Mouse (Mus musculus) MN1 (cell line): Measurements from ENCODE around the gene Camta2.

Source experiments
- DNase-seq: peaks from one replicate; pipeline ENCODE4 v3.0.0-alpha.2; 2016; ENCODE audit warnings: low spot score

The Camta2 gene

DNA sequence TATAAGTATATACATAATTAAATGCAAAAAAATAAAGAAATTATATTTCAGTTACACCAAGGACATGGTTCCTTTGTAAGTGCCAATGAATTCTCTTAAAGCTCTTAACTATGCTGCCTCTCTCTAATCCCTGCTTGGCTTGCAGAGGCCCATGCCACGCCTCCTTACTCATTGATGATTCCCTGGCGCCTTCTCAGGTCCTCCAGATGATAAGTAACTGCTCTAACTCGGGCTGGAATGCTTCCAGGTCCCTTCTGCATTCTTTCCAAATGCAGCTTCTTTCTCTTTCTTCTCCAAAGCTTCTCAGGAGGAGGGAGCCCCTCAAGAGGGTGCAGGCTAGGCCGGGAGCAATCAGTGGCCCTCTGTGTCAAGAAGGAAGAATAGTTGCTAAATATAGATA, 1.7 kb upstream of the Camta2 start:
- DNase-seq = no peak

DNA sequence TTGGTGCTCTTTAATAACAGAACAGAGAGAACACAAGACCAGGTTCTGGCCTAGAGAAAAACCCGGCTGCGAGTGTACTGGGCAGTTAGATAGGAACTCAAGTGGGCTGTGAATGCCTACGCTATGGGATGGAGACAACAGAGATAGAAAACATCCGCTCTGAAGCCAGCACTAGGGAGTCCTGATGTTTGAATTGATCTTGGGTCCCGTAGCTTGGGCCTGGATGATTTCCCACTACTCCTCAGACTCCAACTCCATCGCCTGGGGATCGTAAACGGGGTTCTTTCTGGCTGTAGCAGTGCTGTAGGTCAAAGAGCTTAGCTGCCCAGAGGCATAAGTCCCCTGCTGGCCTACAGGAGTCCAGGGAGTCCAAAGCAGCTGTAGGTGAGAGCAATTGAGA, 467 bp upstream of the Camta2 start:
- DNase-seq = peak; percentile 28

DNA sequence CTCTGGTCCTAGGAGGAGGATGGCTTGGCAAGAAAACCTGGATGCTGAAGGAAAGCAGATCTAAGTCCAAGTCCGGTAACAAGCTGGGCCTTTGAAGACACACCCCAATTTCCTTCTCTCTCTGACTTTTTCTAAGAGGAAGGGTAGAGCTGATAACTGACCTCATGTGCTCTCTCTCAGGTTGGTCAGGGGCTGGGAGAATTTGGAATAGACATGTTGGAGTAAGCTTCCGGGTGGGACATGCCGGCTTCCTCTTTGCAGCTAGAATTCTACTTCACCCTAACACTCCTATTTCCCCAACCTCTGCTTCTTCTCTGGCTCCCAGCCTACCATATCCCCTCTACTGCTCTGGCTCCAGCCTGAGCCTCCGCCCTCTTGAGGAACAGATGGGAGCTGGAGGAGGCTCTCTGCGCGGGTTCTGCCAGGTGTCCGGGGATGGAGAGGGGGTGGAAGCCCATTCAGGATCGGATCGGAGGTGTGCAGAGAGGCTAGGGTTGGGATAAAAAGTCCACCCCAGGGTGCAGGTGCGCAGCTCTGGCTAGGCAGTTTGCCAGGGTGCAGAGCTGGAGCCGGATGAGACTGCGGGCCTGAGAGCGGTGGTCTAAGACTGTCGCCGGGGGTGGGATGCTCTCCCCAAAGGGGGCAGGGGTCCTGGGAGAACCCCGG, 871 bp downstream of the Camta2 start:
- DNase-seq = peak; percentile 42

DNA sequence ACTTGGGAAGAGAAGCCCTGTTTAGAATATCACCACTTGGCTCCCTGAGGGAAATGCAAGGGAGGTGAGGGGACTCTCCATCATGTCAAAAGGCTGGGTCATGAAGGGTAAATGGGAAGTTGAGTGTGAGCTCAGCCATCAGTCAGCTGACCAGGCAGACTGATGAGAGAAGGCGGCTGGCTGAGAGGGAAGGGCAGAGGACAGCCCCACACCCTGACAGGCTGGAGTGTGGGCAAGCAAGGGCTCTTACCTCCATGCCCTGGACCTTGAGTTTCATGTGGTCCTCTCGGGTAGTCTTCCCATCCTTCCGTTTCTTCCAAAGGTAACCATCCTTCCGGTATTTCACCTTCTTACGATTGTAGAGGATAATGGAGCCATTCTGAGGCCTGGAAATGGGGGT, 4.3 kb downstream of the Camta2 start:
- DNase-seq = no peak

DNA sequence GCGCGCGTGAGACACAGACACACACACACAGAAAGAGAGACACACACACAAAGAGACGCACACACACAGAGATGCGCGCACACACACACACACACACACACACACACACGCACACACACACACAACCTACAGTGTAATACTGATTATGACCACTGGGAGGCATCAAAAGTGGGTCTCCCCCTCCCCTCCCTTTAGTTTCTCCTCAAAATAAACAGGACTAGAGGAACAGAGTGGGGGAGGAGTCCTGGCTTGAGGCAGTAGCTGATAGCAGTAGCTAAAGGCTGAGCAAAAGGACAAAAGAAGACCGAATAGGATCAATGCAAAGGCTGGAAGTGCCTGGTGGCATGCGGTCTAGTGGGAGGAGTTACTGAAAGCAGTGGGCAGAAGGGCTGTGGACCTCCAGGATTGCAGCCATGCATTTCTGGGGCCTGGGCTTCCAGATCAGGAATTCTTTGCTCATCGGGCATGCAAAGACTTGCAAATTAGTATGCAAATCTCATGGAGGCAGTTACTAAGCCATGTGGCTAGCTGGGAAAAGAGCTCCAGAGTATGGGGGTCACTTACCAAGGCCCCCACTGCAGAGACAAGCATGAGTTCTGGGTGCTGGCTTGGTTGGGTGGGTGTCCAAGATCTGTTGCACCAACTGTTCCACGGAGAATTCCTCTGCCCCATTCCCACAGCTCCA, 5.9 kb downstream of the Camta2 start:
- peak; percentile 54 for DNase-seq

DNA sequence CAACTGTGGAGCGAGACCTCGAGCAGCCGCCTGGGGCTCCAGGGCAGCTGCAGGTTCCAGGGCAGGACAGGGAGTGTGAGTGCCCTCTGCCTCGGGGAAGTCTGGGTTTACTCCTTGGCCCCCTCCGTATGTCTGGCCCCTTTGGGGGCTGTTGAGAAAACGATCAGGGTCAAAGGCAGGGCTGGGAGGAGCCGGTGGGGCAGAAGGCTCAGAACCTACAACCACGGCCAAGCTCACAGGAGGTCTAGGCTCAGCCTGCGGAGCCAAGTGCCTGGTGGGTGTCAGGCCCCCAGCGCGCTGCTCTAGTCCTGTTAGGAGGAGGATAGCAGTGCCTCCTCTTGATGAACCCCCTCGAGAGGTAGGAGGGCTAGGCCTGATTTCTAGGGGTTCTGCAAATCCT, 6.7 kb downstream of the Camta2 start:
- DNase-seq = no peak

DNA sequence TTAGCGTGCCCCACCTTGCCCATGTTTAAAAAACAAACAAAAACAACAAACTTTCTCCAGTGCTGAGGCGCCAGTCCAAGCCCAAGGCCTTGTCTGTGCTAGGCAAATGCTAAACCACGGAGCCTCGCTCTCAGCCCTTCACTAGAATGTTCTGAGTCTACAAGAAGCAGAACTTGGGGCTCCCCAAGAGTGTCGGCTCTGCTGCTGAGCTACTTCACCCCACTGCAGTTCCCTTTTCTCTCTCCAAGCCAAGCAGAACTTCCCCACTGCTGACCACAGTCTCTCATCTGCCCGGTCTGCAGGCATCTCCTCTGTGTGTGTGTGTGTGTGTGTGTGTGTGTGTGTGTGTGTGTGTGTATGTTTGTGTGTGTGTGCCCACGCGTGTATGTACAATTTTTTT, 8.0 kb downstream of the Camta2 start:
- DNase-seq = no peak

DNA sequence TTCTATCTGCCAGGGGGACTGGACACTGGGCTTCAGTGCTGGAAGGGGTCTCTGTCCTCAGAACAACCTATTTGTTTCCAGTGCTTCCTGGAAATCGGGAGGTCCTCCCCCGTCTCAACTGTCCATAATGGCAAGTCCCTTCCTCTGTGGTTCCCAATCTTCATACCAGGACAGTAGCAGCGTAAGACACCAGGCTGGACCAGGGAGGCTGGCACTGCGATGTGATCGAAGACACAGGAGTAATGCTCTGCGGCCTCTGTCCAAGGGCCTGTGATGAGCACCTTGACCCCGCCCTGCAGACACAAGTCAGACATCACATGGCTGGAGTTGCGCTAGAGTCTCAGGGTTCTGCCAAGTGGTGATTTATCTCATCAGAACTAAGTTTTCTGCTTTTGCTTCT, 8.5 kb downstream of the Camta2 start:
- DNase-seq = no peak

DNA sequence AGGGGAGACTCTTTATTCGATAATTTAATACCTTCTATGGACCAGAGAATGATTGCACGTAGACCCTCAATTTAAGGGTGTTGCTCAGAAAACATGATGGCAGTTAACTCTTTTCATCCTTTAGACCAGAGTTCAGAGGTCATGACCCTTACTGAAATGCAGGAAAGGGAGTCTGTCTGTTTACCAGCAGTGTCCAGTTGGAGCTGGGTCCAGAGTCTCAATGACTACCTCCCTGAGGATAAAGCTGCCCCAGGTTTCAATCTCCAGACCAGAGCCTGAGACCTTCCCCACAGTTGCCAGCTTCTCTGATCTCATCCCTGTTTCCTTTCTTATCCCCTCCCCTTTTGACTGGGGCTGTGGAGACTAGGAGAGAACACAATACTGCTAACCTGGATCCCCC, 9.3 kb downstream of the Camta2 start:
- no peak for DNase-seq

DNA sequence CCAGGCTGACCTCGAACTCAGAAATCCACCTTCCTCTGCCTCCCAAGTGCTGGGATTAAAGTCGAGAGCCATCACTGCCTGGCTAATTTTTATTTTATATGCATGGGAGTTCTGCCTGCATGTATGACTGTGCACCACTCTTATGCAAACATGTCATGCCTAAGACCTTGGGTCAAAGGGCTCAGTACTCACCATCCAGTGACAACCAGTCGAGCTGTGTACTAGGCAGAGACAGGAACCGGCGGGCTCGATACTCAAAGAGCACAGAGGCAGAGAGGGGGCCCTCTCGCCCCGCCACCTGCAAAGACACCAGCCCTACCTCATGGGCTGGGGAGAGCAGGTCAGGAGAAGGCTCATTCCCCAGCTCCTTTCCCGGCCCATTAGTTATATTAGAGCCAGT, 9.8 kb downstream of the Camta2 start:
- DNase-seq = no peak

DNA sequence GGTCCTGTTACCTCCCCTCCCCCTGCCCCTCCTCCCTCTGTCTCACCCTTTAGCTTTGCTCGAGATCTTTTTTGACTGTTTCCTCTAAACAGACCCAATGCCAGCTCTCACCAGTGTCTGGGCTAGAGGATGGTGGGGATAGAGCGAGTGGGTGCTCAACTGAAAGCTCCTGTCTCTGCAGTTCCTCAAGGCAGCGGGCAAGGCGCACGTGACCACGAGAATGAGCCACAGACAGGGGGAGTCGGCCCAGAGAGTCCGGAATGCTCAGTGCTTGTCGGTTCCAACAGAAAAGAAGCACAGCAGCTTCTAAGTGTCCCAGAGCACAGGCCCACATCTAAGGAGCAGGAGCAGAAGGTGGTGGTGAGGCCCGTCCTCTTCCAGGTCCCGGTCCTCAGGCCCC, 13.4 kb downstream of the Camta2 start:
- no peak for DNase-seq

DNA sequence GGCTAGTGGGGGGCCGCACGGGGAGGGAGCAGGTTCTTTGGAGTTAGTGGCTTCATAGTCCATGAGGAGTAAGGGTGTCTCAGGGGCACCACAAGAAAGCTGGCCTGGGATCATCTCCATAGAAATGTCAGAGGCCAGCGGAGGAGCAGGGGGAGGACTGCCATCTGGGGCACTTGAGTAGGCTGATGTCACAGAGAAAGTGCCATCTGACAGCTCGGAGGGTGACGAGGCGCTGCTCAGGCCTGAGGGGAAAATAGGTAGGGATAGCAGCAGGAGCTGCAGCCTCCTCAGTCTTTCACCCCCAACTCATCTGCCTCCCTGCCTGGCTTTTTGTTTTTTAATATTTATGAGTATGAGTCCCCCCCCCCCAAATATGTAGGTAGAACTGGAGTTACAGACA, 13.9 kb downstream of the Camta2 start:
- no peak for DNase-seq

DNA sequence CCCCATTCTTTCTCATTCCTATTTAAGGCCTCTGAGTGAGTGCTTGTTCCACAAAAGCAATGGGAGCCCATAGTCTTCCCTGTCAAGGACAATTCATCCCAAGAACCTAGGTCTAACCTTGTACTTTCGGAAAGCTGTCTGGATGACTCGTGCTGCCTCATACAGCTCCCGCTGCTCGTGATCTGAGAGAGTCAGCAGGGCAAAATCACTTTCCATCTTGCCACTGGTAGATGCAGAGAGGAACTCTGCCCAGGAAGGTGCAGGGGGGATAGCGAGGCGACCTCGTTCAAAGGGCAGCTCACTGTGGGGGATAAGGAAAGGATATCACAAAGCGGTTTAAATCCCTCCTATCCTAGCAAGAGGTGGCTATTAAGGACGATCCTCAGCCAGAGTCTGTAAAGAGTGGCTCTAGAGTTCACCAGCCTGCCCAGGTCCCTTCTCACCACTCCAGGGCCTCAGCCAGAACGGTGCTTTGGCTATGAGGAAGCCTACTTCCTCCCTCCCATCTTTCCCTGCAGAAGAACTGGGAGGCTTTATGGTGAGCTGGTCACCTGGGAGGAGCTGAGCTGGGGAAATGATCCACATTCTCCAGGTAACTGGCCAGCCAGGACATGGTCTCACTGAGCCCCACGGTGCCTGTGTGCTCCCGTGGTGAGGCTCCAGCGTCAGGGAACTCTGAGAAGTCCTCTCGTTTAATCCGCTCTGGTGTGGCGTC, 16.4 kb downstream of the Camta2 start:
- no peak for DNase-seq

DNA sequence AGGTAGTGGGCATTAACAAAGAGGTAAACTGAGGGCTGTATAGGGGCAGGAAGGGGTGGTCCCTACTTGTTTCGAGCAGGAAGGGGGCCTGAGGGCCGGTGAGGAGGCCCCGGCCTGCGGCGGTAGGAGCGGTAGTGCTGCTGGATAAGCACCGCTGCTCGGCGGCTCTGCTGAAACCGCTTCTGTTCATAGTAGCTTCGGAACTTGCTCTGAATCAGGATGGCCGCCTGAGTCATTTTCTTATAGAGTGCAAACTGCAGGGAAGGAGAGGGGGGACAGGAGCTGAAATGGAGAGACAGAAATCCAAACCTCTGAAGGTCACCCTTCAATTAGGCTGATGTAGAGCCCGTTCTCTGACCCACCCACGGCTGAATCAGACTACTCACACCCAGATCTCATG, 17.4 kb downstream of the Camta2 start:
- no peak for DNase-seq

DNA sequence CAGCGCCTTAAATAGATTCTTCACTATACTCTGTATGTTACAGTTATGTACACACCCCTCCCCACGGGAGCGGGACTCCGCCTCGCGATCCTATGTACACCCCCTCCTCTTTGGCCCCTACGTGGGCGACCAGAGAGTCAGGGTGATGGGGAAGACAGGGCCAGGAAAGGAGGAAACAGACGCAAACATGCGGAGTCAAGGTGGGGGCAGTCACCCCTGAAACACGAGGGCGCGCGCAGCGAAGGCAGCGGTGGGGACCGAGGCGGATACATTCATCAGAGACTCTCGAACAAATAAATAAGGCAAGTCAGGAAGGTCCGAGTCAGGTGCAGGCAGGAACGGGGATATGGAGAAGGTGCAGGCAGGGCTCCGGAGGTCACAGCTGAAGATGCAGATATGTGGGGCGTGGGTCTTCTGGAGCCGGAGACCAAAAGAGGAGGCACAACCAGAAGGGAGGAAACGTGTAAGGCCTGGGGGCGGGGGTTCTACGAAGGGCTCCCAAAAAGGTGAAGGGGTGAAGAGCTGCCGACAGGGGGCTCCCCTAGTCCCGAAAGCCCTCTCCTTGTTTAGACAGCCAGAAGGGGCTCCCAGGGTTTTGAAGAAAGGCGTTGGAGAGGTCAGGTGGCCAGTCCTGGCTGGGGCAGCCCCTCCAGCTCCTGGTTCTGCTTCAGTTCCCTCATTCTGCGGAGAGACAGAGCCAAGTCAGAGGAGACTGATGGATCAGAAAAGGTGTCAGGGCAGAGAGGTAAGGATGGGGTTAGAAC, 18.1 kb downstream of the Camta2 start:
- DNase-seq = peak; percentile 81

DNA sequence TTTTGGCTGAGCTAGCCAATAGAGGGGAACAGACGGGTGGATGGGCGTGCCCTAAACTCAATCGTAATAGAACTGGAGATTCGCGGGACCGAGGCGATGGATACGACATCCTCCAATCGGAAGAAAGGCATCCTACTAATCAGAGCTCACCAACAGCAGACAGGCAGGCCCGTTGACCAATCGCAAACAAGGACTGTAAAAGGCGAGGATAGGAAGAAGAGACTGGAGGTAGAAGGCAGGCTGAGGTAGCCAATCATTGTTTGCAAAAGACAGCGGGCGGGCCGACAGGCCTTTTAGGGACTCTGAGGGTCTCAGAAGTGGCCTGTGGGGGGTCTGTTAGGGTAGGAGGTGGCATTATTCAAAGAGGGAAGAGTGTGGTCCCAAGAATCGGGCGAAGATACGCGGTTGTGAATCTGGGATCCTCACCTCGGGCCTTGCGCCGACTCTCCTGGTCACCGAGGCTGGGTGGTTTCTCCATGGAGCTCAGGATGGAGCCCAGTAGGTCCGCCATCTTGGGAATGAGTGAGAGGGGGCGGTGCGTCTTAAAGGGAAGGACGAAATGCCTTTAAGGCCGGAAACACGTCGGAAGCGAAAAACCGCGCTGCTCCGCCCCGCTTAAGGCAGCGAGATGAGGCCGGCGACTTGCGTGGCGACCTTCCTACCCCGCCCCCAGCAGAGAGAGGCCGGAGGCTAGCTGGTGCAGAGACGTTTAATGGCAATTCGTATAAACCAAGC, 19.0 kb downstream of the Camta2 start, which contains the start of gene Spag7:
TSS of gene Spag7 (minus strand) at position 646 of the 735 bp plus-strand sequence.
- peak; percentile 98 for DNase-seq

DNA sequence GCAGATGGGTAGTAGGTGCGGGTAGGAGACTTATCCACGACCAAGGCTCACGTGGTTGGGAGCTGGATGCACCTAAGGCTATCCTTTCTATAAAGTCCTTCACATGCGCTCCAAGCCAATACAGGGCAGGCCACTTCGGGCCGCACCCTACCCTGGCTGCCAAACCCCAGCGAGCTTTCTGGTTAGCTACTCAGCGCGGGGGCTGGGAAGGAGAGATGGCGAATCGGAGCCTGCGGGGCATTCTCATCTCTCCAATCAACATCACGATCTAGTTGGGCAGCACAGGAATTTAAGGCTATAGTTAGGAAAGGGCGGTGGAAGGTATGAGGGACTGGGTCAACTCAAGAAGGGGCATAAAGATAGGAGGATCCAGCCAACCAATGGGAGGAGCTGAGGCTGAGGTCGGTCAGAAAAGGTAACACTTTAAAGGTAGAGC, 19.6 kb downstream of the Camta2 start:
- DNase-seq = no peak

DNA sequence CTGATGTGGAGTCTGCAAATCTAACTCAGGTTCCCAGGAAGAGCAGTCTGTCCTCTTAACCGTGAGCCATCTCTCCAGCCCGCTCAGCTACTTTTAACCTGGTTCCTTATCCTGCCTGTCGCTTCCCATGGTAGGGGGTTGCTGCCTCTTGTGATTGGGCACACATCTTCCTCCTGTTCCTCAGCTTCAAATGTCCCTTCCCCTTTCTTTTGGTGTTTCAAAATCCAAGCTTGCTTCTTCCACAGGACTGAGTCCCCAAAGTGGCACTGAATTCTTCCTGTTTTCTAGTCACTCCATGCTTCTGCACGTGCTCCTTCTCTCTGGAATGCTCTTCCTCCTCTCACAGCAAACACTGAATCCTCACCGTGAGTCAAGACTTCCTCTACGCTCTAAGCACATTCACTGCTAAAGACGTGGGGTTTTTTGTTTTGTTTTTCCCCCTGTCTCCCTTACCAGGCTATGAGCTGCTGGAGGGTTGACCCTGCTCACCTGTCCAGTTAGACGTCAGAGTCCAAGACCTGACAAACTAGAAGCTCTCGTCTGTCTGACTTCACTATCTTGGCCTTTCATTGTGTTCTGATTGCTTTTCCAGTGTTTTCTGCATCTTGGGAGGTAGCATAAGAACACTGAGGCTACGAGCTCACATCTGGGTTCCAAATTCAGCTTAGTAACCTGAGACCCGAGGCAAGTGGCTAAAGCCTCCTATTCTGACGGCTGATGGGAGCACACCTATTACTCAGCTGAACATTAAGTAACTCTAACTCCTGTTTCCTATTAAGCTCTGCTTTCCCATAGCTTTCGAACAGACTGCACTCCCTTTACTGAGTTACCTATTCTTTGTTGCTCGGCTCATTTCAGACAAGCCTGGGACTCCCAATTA, 20.4 kb downstream of the Camta2 start:
- DNase-seq = no peak

DNA sequence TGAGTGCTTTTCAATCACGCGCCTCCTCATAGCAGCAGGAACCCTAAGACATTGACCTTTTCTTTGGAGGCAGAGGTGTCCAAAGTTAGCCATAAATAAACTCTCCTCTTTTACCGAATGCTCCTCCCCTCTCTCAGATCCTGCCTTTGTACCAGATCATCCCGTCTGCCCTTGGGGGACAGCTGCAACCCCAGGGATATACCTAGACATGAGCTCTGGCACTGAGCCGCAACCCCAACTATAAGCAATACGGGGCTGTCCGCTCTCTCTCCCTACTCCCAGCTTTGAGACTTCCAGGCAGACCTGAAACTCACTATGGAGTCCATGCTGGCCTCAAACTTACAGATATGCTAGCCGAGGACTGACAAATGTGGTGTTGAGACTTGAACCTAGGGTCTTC, 21.2 kb downstream of the Camta2 start:
- DNase-seq = no peak

DNA sequence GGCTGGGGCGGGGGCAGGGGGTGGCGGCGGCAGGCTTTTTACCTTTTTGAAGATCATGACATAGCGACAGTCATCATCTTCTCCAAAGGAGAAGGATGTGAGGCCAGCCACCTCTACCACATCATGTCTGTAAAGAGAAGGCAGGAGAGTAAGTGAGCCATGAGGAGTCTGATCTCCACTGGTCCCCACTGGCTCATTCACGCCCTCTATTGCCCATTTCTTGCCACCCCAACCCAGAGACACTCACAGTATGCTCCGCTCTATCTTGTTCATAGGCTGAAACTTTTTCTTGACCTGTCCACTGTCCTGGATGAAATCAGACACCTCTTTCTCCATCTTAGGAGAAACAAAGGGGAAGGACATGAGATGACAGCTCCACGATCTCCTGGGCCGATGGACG, 23.2 kb downstream of the Camta2 start:
- no peak for DNase-seq

DNA sequence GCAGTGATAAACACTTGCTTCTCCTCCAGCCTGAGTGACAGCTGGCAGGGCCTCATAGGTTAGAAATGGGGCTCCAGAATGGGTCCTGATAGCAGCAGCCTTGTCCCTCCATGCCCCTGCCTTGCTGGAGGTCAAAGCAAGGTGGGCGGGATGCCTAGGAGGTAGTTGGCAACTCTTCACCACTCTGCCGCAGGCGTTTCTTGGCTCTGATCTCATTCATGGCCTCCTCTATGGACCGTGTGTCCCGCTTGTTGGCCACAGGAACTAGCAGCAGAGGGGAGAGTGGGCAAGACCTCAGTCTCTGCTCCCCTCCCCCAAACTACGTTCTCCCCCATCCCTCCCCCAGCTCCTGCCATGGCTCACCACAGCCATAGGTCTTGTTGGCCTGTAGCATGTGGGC, 23.9 kb downstream of the Camta2 start:
- DNase-seq = no peak
